Mouse (Mus musculus): ENCODE measurements at regions not wholly inside any gene's neighbourhood (a gene's known extent, or its start where the extent isn't known, plus 50 kb on each side); places are given as distances from the start of the nearest gene placed in this dataset.

DNA sequence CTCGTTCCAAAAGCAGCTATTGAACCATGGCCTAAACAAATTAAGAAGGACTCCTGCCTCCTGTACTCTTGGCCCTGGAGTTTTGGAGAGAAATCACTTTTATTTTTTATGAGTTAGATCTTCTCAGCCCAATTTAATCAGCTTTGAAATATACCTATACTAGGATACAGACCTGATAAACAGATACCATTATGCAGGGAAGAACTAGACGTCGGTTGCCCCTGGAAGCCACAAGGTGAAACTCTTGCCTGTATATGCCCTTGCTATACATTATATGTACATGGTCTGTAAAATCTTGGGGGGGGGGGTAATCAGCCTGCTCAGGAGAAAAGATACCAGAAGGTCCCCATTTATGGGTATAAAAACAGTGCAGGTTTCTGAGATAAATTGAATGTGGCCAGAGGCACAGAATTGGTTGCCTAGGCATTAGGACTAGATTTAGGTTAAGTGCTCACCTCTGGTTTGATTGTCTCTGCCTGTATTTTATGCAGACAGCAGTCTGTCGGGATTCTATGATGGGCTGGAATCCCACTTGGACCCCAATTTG lies 1239.9 kb upstream of the A1bg start:
- in situ Hi-C loops (cut with MboI; ENCODE audit: unreplicated experiment in 2 of 2), result no loop called here

DNA sequence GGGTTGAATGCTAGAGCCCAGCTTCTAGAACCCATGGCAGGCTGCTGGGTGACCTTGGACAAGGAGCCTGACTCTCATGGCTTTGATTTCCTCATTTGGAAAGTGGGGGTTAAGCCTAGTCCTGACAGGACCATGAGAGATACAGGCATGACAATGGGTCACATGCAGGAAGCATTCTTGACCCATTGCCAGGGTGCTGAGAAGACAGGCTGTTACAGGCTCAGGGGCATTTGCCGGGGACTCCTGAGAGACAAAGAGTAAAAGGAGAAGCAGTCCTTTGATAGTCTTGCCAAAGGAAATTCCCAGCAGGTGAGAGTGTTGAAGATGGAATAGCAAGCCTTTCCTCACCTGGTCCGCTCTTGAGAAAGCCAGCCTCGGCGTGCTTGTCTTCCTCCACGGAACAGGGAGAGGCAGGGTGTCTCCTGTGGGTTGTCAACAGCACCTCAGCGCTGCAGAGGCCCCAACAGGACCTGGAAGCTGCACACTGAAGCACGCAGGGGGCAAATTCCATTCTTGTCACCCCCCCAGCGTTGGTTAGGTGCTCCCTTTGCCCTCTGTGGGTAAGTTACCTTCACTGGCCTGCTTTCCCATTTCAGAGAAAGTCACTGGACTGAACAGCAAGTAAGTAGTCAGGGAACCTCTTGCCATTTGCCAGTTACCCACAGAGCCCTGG lies 1239.3 kb upstream of the A1bg start:
- in situ Hi-C loops (cut with MboI; ENCODE audit: unreplicated experiment in 2 of 2), result no loop called here

DNA sequence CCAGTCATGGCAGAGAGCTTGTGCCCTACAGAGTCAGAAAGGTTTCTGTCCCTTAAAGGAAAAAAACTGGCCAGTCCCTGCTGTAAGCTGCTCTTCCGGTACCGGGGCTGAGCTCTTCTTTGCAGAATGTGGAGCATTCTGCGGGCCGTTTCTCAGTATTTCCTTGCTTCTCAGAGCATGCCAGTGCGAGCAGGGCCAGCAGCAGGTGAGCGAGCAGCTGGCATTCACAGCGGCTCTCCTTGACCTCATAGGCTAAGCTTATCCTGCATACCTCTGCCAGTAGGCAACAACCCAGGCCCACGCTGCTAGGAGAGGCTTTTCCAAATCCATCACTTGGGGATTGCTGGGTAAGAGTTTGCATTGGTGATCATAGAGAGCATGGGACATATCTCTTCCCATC lies 1238.2 kb upstream of the A1bg start:
- in situ Hi-C loops (cut with MboI; ENCODE audit: unreplicated experiment in 2 of 2), result no loop called here

DNA sequence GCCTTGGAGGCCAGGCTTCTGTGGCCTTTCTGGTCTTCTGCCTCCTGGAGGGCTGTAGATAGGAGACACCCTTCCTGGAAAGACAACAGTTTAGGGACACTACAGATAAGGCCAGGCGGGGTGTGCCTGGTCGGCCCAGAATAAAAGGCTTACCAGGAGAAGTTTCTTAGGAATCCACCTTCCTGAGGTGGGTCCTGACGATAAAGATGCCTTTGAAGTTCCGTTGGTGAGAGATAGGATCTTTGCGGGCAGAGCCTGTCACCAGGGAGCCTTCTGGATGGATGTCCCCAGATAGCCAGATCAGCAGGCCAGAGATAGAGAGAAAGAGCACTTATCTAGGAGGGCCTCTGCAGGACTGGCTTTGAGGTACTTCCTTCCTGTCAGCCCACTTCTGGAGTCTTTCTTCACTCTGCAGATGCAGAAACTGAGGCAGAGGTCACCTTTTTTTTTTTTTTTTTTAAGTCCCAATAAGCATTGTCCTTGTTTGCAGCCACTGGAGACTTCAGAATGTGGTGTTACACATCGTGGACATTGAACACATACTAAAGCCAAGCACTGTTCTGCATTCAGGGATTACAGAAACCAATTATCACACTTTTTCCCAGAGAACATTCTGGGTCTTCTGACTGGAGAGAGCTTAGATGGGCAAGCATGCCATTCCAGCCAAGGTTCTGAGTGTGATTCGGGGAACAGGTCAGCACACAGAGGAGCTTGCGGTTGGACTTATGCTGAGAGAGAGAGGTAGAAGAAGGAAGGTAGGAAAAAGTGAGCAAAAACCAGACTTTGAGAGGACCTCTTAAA lies 1236.3 kb upstream of the A1bg start:
- in situ Hi-C loops (cut with MboI; ENCODE audit: unreplicated experiment in 2 of 2), result no loop called here

DNA sequence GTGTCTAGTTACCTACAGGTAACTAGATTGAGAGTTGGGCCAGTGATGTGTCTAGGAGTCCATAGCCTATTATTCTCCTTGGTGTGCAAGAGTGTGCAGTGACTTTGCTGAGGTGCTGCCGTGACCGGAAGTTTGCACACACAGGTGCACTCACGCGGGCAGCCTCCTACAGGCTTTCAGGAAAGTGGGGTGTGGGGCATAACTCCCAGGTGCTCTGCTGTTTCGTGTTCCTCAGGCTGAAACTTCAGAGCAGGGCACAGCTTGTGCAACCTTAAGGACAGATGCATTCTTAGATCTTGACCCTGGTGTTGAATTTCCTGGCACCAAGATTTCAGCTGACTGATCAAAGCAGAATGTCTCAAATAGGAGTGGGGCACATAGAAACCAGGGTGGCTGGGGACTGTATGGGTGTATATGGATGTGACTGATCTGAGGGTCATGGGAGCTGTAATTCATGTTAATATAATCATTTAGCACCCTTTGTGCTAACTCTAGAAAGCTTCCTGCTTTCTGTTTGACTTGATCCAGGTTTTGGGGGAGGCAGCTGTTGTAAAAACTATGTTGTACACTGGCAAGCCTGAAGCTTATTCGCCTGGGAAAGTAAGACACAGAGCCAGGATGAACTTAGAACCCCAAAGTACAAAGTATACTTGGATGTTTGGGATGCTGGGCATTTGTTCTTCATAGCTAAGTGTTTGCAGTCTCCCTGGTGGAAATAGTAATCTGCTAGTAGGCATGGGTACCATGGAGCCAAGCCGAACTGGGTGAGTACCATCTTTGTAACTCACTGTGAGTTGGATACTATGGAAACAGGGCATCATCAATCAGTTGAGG lies 1234.6 kb upstream of the A1bg start:
- in situ Hi-C loops (cut with MboI; ENCODE audit: unreplicated experiment in 2 of 2), result no loop called here

DNA sequence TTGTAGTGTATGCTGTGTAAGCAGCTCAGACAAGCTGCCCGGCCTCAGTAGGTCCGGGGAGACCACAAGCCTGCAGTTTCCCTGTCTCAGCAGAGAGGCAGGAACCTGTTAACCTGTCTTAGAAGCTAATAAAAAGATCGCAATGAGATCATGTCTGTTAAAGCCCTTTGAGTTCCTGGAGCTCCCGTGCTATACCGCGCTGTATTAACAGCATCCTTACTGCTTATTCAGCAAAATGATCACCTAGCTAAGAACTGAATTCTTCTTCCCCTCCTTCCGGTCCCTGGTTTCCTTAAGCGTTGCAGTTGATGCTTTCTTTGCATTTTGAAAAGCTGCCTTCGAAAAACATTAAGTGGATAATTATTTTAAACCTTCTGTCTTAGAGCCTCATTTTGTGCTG lies 1230.4 kb upstream of the A1bg start:
- in situ Hi-C loops (cut with MboI; ENCODE audit: unreplicated experiment in 2 of 2), result no loop called here

DNA sequence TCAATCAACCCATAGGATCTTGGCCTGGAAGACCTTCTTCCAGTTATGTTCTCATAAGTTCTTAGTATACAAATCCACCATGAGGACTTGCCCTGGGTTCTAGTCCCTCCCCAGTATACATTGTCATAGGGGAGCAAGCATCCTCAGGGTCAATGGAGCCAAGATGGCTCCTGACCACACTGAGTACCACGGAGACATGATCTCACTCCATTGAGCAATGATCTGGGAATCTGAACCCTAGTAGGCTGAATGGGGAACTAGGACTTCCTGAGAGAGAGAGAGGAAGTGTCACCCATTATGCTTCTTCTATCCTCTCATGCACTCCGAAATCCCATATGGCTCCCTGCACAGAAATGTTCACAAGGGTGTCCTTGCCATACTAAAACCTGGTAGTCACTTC lies 1229.3 kb upstream of the A1bg start:
- in situ Hi-C loops (cut with MboI; ENCODE audit: unreplicated experiment in 2 of 2), result no loop called here

DNA sequence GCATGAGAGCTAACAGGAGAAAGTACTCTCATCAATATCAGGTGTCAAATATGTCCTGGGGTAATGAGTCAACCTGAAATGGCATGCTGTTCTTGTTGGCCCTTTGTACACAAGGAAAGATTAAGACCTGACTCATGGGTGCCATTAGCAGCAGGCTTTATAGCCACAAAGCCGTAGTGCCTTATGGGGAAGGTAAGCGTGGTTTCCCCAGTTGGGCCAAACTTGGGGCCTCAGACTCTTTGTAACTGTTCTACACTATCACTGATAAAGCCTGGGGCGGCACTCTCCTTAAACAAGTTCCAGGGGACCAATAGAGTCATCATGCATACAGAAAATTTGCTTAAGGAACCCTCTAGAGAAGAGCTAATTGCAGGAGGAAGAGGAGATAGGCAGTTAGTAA lies 1228.9 kb upstream of the A1bg start:
- in situ Hi-C loops (cut with MboI; ENCODE audit: unreplicated experiment in 2 of 2), result no loop called here

DNA sequence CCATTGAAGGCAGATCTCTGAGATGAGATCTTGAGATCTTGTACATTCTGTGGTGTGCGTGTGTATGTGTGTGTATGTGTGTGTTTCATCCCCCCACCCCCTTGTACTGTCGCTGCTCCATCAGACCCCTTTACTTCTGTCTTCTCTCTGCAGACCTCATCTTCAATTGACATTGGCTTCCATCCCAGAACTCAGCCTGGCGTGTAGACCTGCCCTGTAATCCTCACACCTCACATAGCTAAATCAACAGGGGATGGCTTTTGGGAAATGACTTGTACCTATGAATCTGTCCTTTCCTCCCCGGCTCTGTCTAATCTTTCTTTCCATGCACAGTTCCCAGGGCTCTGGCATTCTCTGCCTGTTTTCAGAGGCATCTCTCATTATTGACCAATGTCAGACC lies 1227.5 kb upstream of the A1bg start:
- in situ Hi-C loops (cut with MboI; ENCODE audit: unreplicated experiment in 2 of 2), result no loop called here

DNA sequence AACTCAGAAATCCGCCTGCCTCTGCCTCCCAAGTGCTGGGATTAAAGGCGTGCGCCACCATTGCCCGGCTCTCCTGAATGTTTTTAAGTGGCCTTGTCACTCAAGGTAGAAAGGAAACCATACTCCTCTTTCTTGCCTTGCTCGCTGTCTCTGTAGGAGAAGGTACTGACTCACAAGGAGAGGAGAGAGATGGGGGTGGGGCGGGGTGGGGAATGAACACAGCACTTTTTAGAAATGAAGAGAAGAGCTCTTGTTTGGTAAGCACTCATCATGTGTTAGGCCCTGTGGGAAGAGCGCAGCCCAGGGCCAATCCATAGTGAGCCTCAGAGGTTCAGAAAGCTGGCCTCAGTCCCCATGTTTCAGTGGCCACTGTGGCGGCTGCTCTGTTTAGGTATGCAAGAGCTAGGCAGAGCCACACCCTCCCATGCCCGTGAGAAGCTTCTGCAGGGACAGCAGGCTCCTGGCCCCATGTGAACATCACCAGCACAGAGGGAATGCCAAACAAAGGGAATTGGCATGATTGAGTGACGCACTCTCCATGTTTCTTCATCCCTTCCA lies 1225.9 kb upstream of the A1bg start:
- in situ Hi-C loops (cut with MboI; ENCODE audit: unreplicated experiment in 2 of 2), result no loop called here

DNA sequence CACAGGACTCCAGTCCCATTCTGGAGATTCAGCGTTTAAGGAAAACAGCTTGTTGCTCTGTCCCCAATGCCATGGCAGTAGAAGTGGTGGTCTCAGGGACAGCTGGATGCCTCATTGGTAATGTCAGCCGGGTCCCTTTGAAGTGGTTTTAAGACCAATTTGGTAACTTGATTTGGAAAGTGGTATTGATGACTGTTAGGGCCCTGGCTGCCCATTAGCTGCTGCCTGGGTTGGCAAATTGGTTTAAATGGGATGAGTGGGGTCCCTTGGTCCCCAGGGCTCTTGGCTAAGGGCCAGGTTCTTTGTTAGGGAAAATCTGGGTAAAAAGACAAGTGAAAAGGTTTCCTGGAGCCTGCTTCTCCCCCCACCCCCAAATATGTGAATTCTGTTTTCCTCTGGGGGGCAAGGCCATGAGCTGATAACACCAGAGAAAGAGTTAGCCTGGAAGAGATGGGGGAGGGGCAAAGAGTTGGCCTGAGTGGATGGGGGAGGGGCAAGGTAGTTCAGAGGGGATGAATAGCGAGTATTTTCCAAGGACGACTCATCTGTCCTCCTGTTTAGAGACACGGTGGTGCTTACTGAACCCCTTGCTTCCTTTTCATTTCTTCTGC lies 1224.6 kb upstream of the A1bg start:
- in situ Hi-C loops (cut with MboI; ENCODE audit: unreplicated experiment in 2 of 2), result no loop called here

DNA sequence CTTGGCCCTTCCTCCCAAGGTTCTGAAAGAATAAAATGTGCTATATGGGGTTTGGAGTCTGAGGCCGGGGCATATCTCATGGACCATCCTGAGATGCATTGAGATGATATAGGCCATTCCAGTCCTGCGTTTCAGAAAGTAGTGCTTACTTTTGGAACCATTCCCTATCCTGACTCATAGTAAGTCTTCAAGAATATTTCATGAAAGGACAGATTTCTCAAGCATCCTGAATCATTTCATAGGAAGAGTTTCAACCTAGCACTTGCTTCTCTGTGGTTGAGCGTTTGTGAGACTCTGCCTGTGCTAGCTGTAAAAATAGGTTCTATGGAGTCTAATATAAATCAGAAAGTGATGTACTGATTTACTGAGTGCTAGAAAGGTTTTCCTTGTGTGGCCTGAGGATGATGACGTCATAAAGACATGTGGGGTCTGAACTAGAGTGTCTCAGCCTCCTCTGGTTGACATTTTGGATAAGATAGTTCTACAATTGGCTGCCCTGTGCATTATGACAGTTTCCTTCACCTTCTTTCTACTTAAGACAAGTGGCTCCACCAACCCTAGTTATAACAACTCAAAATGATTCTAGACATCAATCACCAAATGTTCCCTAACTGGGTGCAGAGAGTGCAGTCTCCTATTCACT lies 1223.0 kb upstream of the A1bg start:
- in situ Hi-C loops (cut with MboI; ENCODE audit: unreplicated experiment in 2 of 2), result no loop called here

DNA sequence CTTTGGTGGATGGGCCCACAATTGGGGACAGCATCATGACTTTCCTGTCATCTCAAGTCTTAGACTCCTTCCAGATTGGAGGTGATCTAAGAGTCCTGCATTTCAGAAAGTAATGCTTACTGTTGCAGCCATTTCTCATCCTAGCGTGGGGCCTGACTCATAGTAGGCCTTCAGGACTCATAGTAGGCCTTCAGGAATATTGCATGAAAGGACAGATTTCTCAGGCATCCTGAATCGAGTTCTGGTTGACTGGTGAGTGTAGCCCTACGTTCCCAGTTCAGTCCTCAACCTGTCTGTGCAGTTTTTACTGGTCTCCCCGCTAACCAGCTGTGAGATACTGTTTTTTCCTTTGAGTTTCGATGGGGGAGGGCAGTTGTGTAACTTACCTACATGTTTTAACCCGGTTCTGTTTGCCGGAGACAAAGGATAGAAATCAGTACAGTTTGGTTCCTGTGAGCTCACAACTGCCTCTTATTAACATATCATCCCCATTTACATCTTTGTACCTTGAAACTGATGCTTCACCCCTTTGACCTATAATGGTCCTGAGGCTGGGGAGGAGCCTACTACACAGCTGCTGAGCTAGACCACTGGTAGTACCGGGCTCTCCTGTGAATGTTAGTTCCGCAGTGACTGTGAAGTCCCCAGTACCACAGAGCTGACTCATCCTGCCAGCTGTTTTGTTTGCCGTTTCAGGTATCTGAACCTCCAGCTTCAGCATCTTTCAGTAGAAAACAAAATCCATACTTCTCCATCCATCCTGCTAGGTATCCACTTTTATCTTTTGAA lies 1222.2 kb upstream of the A1bg start:
- in situ Hi-C loops (cut with MboI; ENCODE audit: unreplicated experiment in 2 of 2), result no loop called here

DNA sequence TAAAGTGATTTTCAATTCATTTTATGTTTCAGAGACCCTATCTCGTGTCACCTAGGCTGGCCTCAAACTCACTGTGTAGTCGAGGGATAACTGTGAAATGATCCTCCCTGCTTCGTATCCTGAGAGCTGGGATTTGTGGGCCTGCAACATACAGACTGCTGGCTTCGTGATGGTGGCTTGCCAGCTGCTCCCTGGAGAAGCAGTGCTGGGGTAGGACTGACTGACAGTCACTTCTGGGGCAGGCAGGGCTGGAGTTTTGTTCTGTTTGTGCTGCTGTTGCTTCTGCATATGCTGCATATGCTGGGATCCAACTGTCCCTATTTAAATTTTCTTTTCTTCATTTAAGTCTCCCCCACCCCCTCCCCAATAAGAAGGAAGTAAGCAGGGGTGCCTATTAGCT lies 1217.0 kb upstream of the A1bg start:
- in situ Hi-C loops (cut with MboI; ENCODE audit: unreplicated experiment in 2 of 2), result no loop called here

DNA sequence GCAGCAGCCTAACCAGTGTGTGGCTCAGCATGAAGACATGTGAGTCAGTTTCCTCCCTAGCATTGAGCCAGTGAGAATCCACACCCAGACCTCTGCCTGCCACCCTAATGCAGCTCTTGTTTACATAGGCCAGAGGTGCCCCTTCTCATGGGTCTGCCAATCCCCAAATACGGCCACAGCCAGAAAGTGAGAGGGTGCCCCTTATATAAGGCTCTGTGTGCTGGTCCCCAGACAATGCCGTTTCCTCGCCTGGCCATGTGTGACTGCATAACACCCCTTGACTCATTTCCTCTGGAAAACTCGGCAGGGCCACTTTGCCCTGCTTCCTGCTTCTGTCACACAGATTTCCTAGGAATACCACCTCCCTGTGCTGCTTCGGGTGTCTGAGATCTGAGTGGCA lies 1216.4 kb upstream of the A1bg start:
- in situ Hi-C loops (cut with MboI; ENCODE audit: unreplicated experiment in 2 of 2), result no loop called here

DNA sequence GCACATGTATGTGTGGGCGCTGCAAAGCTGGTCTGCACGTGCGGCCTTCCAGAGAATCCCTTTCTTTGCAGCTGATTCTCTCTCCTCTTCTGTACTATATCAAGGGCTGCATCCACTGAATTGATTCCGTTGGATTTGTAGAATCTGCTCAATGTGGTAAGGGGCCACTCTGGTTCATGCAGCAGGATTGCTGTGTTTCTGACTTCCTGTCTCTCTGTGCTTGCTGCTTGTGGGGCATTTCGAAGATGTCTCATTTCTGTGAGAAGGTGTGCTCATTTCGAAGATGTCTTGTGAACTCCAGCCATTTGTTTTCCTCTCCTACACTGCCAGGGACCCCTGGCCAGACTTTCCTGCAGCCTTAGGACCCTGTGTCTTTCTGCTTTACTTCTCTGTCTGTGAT lies 1215.9 kb upstream of the A1bg start:
- in situ Hi-C loops (cut with MboI; ENCODE audit: unreplicated experiment in 2 of 2), result no loop called here

DNA sequence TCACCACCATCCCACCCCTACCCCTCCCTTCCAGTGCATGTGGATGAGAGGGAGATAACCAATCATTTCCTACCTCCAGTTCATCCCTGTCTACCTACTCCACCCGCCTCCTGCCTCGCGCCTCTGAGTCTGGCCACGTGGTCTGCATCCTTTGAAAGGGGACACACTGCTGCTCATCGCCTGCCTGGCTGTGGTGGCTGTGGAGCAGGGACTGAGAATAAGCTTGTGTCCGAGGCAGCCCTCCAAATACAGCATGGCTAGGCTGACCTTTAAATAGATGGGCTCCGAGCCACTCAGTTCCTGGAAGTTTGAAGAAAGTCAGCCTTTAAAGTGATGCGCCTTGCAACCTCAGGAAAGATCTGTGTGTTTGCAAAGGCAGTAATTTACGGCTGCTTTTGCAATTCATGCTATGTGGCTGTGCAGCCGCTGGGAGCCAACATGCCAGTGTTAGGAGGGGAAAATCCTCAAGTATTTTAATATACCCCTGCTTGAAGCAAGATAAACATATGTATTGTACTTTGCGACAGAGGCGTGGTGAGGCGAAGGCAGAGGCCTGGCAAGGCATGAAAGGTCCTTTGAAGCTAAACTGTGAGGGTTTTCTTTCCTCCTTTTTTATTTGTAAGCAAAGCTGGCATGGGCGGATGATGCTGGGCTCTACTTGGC lies 1214.3 kb upstream of the A1bg start:
- in situ Hi-C loops (cut with MboI; ENCODE audit: unreplicated experiment in 2 of 2), result no loop called here

DNA sequence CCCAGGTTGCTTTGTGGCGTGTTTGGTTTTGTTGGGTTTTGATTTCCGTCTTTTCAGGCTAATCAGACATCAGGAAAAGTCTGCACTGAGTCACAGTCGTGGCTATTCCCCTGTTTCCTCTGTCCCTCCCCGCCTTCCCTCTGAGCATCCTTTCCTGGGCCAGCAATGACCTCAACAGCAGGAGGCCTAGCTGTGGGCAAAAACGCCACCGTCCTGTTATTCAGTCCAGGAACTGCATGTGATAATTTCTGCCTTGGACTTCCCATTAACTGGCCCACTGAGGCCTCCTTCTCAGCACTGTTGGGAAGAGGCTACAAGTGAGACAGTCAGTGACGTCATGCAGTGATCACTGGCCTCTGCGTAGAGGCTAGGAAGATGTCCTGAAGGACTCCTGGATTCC lies 1212.0 kb upstream of the A1bg start:
- in situ Hi-C loops (cut with MboI; ENCODE audit: unreplicated experiment in 2 of 2), result no loop called here

DNA sequence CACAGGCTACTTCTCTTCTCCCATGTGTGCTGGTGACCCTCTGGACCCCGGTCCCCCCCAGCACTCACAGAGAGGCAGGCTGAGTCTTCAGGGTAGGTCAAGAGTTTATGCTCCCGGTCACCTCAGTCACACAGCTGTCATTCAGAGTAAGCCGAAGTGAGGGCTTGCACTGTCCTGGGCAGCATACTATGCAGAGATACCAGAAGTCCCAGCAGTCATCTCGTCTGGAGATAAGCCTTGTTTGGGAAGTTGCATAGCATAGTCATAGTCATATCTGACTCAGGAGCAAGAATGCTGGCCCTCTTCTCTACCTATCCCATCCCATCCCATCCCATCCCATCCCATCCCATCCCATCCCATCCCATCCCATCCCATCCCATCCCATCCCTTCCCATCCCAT lies 1211.5 kb upstream of the A1bg start:
- in situ Hi-C loops (cut with MboI; ENCODE audit: unreplicated experiment in 2 of 2), result no loop called here

Data from v-Abl transformed pro-B cells (cell line).